Mouse (Mus musculus) right cerebral cortex, postnatal 25 days (tissue): ENCODE data around the gene Zfp13.
A peak's percentile ranks its signal among the peaks of the same experiment; 100 is the strongest.
"Not testable (repeated sequence)": the region's sequence is repeated elsewhere in the genome, so short reads cannot be mapped to it uniquely, and the experiment has no call there.

Experiments
- DNase-seq: peaks from one replicate; pipeline ENCODE4 v3.0.0; 2022

Gene Zfp13

GRCm38 (mm10) chr17:23548615-23549014, 50.7 kb downstream of the Zfp13 start:
- DNase-seq, result peak; percentile 86

- no peak for DNase-seq
Observed at GRCm38 (mm10) chr17:23547681-23548443, 51.4 kb downstream of the Zfp13 start.

- DNase-seq, result peak; percentile 88
Observed at GRCm38 (mm10) chr17:23546702-23547505, 52.4 kb downstream of the Zfp13 start.

- peak; percentile 70 for DNase-seq
Observed at GRCm38 (mm10) chr17:23546333-23546701, 53.0 kb downstream of the Zfp13 start.

GRCm38 (mm10) chr17:23545841-23546240, 53.4 kb downstream of the Zfp13 start:
- no peak for DNase-seq

GRCm38 (mm10) chr17:23544766-23545165, 54.5 kb downstream of the Zfp13 start:
- DNase-seq, result no peak

- DNase-seq, result no peak
Observed at GRCm38 (mm10) chr17:23543983-23544382, 55.3 kb downstream of the Zfp13 start.

GRCm38 (mm10) chr17:23543325-23543724, 56.0 kb downstream of the Zfp13 start:
- no peak for DNase-seq

- no peak for DNase-seq
Observed at GRCm38 (mm10) chr17:23542835-23543234, 56.5 kb downstream of the Zfp13 start.

GRCm38 (mm10) chr17:23542004-23542720, 57.1 kb downstream of the Zfp13 start:
- no peak for DNase-seq

- DNase-seq, result no peak
Observed at GRCm38 (mm10) chr17:23540605-23541475, 58.4 kb downstream of the Zfp13 start.

GRCm38 (mm10) chr17:23540106-23540505, 59.2 kb downstream of the Zfp13 start:
- DNase-seq, result no peak

GRCm38 (mm10) chr17:23539608-23540007, 59.7 kb downstream of the Zfp13 start:
- no peak for DNase-seq

- no peak for DNase-seq
Observed at GRCm38 (mm10) chr17:23538299-23539015, 60.8 kb downstream of the Zfp13 start.

- no peak for DNase-seq
Observed at GRCm38 (mm10) chr17:23537554-23538255, 61.6 kb downstream of the Zfp13 start.

GRCm38 (mm10) chr17:23535046-23535788, 64.1 kb downstream of the Zfp13 start:
- not testable (repeated sequence) for DNase-seq

GRCm38 (mm10) chr17:23533591-23534490, 65.4 kb downstream of the Zfp13 start:
- DNase-seq, result not testable (repeated sequence)

- DNase-seq, result not testable (repeated sequence)
Observed at GRCm38 (mm10) chr17:23531408-23531807, 67.9 kb downstream of the Zfp13 start.
